Mouse (Mus musculus): Measurements from ENCODE around the gene Fbxl12. TPM values are rescaled to one million over a fixed set of nuclear protein-coding genes. Genes with fewer than 3 reads are reported as not detected.
"Not testable (repeated sequence)": the region's sequence is repeated elsewhere in the genome, so short reads cannot be mapped to it uniquely, and the experiment has no call there.

The Fbxl12 gene
- 15.5 and 17.8 TPM in 2 replicates for polyA plus RNA-seq (2015; fragmentation: Nextera tagmentation; extraction: Ambion mirVana)

DNA sequence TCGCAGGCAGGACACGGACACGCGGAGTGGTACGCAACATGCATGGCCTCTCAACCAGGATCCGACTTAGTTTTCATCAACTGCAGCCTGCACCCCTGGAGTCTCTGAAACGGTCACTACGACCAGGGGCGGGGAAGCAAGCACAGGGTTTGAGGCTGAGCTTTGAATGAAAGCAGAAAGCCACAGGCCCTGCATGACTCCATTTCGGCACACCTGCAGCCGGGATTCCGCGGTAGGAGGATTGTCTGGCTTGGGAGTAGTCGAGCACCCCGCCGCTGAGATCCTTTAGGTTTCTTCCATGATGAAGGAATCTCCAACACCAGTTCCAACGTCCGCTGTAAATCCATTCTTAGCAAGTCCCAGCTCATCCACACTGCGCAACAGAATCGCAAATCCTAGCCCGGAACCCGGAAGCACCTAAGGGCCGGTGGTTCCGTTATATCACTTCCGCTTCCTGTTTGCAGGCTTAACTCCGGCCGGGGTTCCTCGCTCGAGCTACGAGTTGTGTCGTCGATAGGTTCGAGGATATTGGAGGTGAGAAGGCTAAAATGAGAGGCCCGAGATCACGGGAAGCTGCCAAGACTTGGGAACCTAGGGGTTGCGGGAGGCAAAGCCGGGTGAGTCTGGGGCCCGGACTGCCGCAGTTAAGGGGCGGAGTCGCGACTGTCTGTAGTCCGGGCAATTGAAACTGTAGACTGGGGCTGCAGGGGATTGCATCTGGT lies at the start of gene Fbxl12:
Gene Fbxl12 (minus strand): TSS at position 408 of the 722 bp plus-strand sequence.
- H3K4me1 ChIP-seq (ENCODE audit: control insufficient read depth, insufficient read depth, low read length), result peaks cover 16% of the 10 kb centered on the region
- no peaks in the 10 kb centered on the region; the same call in 1 of the 2 replicates for H3K36me3 ChIP-seq (ENCODE audit: control insufficient read depth, insufficient read depth, low read length)
- peak within 1 kb of the TSS; percentile 88 for H3K4me2 ChIP-seq (ENCODE audit: low read depth, low read length)
- H3K4me3 ChIP-seq (replicated peaks; ENCODE audit: low read length), result peak within 1 kb of the TSS; percentile 93
- no peaks in the 10 kb centered on the region for H3K27me3 ChIP-seq (ENCODE audit: control insufficient read depth, insufficient read depth, low read length)
- peak within 1 kb of the TSS; percentile 90 for H3K9ac ChIP-seq (ENCODE audit: low read length)
- H3K9me3 ChIP-seq (replicated peaks; ENCODE audit: control insufficient read depth, low read length), result no peaks in the 10 kb centered on the region
- WGBS, result under 1% methylated on average over 43 of the region's 43 CpGs
- no peak for ATAC-seq (ENCODE audit: insufficient read depth, low FRiP score)
- peak within 1 kb of the TSS; percentile 98 for H3K27ac ChIP-seq (ENCODE audit: low read length)

DNA sequence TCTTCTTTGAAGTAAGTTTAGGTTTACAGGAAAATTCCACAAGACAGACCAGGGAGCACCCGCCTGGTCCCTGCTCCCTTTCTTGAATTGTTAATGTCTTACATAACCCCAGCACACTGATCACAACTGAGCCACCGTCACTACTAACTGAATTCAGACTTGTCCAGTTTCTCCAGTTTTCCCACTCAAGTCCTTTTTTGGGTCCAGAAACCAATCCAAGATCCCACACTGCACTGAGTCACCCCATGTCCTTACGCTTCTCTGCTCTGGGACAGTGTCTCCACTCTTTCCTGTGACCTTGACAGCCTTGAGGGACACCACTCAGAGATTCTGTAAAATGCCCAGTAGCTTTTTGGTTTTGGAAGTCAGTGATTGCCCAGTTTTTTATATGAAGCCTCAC lies 48.3 kb upstream of the Fbxl12 start:
- H3K4me1 ChIP-seq (ENCODE audit: control insufficient read depth, insufficient read depth, low read length), result peaks cover 12% of the 10 kb centered on the region
- ATAC-seq (ENCODE audit: insufficient read depth, low FRiP score), result no peak
- H3K36me3 ChIP-seq (ENCODE audit: control insufficient read depth, insufficient read depth, low read length), result no peaks in the 10 kb centered on the region
- H3K9ac ChIP-seq (ENCODE audit: low read length), result no peak overlapping the region
- H3K4me3 ChIP-seq (replicated peaks; ENCODE audit: low read length), result no peak overlapping the region
- H3K27ac ChIP-seq (ENCODE audit: low read length), result no peak overlapping the region
- WGBS, result 88% methylated on average over 3 of the region's 3 CpGs
- no peak overlapping the region for H3K4me2 ChIP-seq (ENCODE audit: low read depth, low read length)
- no peaks in the 10 kb centered on the region for H3K9me3 ChIP-seq (replicated peaks; ENCODE audit: control insufficient read depth, low read length)
- no peaks in the 10 kb centered on the region; the same call in 1 of the 2 replicates for H3K27me3 ChIP-seq (ENCODE audit: control insufficient read depth, insufficient read depth, low read length)

DNA sequence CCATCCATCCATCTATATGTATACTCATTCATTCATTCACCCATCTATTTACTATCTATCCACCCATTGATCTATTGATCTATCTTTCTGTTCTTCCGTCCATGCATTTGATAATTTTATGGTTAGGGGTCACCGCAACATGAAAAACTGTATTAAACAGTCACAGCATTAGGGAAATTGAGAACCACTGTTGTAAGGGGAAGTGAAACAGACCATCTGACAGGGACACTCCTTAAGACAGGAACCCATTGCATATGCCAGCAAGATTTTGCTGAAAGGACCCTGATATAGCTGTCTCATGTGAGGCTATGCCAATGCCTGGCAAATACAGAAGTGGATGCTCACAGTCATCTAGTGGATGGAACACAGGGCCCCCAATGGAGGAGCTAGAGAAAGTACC lies 45.9 kb upstream of the Fbxl12 start:
- peaks cover 12% of the 10 kb centered on the region for H3K4me1 ChIP-seq (ENCODE audit: control insufficient read depth, insufficient read depth, low read length)
- H3K9me3 ChIP-seq (replicated peaks; ENCODE audit: control insufficient read depth, low read length); H3K9ac ChIP-seq (ENCODE audit: low read length); ATAC-seq (ENCODE audit: insufficient read depth, low FRiP score); H3K27ac ChIP-seq (ENCODE audit: low read length); H3K36me3 ChIP-seq (ENCODE audit: control insufficient read depth, insufficient read depth, low read length); H3K4me3 ChIP-seq (replicated peaks; ENCODE audit: low read length); H3K27me3 ChIP-seq (ENCODE audit: control insufficient read depth, insufficient read depth, low read length); H3K4me2 ChIP-seq (ENCODE audit: low read depth, low read length): not testable (repeated sequence)
- 73% methylated on average over 2 of the region's 2 CpGs for WGBS

DNA sequence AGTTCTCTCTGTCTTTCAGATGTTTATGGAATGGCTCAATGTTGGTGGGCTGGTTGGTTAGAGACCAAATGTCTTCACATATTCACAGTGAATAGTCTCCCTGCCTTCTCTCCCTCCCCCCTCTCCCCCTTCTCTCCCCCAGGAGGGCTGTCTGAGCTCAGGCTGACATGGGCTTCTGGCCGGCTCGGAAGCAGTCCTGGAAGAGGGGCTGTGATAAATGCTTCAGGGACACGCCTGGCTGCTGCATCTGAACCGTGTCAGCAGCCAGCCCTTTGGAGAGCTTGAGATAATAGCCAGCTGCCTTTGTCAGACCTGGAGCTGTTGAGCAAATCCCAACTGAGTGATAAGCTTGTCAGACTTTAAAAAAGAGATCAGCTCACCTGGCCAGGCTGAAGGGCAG lies 45.3 kb upstream of the Fbxl12 start:
- Histone ChIP-seq H3K9ac (ENCODE audit: low read length) (no peak overlapping the region), H3K4me1 (ENCODE audit: control insufficient read depth, insufficient read depth, low read length) (peaks cover 11% of the 10 kb centered on the region), H3K36me3 (ENCODE audit: control insufficient read depth, insufficient read depth, low read length) (no peaks in the 10 kb centered on the region), H3K4me3 (replicated peaks; ENCODE audit: low read length) (no peak overlapping the region), H3K9me3 (replicated peaks; ENCODE audit: control insufficient read depth, low read length) (no peaks in the 10 kb centered on the region), H3K27me3 (ENCODE audit: control insufficient read depth, insufficient read depth, low read length) (no peaks in the 10 kb centered on the region), H3K4me2 (ENCODE audit: low read depth, low read length) (no peak overlapping the region), H3K27ac (ENCODE audit: low read length) (no peak overlapping the region)
- ATAC-seq (ENCODE audit: insufficient read depth, low FRiP score), result peak; percentile 56; the same call in 1 of the 2 replicates
- 3% methylated on average over 4 of the region's 4 CpGs for whole genome bisulfite sequencing

DNA sequence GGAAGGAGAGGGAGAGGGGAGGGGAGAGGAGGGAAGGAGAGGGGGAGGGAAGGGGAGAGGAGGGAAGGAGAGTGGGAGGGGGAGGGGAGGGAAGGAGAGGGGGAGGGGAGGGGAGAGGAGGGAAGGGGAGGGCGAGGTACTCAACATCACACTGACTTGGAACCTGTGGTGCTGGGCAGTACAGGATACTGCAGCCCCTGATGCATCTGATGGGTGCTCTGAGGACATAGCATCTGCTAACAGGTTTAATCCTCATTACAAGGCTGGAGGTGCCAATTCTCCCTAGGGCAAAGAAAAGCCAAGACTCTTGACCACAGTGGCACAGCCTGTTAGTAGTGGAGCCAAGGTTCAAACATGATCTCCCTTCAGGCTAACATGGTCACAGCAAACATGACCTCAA lies 44.8 kb upstream of the Fbxl12 start:
- ATAC-seq (ENCODE audit: insufficient read depth, low FRiP score), result no peak
- no CpG with 5 or more reads among the region's 1 CpGs for WGBS

DNA sequence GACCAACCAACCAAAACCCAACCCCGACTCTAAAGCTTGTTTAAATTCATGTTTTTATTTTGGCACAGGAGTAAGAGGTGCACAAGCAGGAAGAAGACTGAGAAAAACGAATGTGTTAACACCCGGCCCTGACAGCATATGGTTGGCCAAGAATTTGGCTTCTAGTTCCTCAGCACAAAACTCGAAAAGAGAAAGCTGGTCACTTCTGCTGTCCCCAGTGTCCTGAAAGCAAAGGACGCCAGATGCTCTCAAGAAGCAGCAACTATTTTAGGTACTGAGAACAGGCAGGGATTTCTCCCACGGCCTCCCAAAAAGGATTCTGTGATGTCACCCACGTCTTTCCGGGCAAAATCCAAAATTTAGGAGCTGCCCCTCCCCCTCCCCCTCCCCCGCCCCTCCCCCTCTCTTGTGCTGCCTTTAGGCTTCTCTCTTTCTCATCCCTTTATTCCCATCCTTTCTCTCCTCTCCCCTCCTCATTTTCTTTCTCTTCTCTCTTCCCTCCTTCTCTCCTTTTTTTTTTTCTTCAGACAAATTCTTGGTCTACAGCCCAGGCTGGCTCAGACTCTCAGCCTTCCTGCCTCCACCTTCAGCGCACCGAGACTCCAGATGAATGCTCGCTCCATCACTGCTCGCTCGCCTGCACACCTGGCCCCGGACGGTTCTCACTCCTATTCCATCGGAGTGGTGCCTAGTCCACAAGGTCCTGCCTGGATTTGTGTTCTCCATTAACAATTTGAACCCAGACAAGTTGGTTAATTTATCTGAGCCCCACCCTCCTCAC lies 40.7 kb upstream of the Fbxl12 start:
- Histone ChIP-seq H3K27me3 (ENCODE audit: control insufficient read depth, insufficient read depth, low read length) (no peaks in the 10 kb centered on the region), H3K4me3 (replicated peaks; ENCODE audit: low read length) (no peak overlapping the region), H3K4me1 (ENCODE audit: control insufficient read depth, insufficient read depth, low read length) (peaks cover 5% of the 10 kb centered on the region; the same call in 1 of the 2 replicates), H3K36me3 (ENCODE audit: control insufficient read depth, insufficient read depth, low read length) (no peaks in the 10 kb centered on the region), H3K4me2 (ENCODE audit: low read depth, low read length) (no peak overlapping the region), H3K9ac (ENCODE audit: low read length) (no peak overlapping the region), H3K9me3 (replicated peaks; ENCODE audit: control insufficient read depth, low read length) (no peaks in the 10 kb centered on the region), H3K27ac (ENCODE audit: low read length) (no peak overlapping the region)
- 41% methylated on average over 17 of the region's 17 CpGs for WGBS
- no peak for ATAC-seq (ENCODE audit: insufficient read depth, low FRiP score)

More for the DNA sequence above, 44.8 kb upstream of the Fbxl12 start:
- H3K36me3 ChIP-seq (ENCODE audit: control insufficient read depth, insufficient read depth, low read length), result no peaks in the 10 kb centered on the region
- H3K27ac ChIP-seq (ENCODE audit: low read length), result no peak overlapping the region
- H3K4me1 ChIP-seq (ENCODE audit: control insufficient read depth, insufficient read depth, low read length), result peaks cover 6% of the 10 kb centered on the region; the same call in 1 of the 2 replicates
- H3K4me2 ChIP-seq (ENCODE audit: low read depth, low read length), result no peak overlapping the region
- H3K4me3 ChIP-seq (replicated peaks; ENCODE audit: low read length), result no peak overlapping the region
- H3K27me3 ChIP-seq (ENCODE audit: control insufficient read depth, insufficient read depth, low read length), result no peaks in the 10 kb centered on the region
- H3K9ac ChIP-seq (ENCODE audit: low read length), result no peak overlapping the region
- no peaks in the 10 kb centered on the region for H3K9me3 ChIP-seq (replicated peaks; ENCODE audit: control insufficient read depth, low read length)

DNA sequence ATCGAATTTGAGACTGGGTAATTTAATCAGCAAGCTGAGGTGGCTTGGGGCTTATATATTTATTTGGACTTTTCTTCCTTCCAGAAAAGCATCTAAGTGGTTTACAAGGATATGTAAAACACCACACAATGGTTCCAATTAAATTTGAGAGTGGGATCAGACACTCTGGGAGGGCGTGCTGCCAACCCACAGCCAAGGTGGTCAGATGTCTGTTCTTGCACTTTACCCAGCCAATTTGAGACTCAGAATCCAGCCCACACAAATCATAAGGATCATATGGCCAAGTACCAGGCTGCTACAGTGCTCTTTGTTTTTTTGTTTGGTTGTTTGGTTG lies 37.8 kb upstream of the Fbxl12 start:
- 73% methylated on average over 2 of the region's 2 CpGs for WGBS
- Histone ChIP-seq H3K9ac (ENCODE audit: low read length) (no peak overlapping the region), H3K4me2 (ENCODE audit: low read depth, low read length) (no peak overlapping the region), H3K4me1 (ENCODE audit: control insufficient read depth, insufficient read depth, low read length) (no peaks in the 10 kb centered on the region), H3K9me3 (replicated peaks; ENCODE audit: control insufficient read depth, low read length) (no peaks in the 10 kb centered on the region), H3K27me3 (ENCODE audit: control insufficient read depth, insufficient read depth, low read length) (no peaks in the 10 kb centered on the region), H3K36me3 (ENCODE audit: control insufficient read depth, insufficient read depth, low read length) (no peaks in the 10 kb centered on the region), H3K4me3 (replicated peaks; ENCODE audit: low read length) (no peak overlapping the region), H3K27ac (ENCODE audit: low read length) (no peak overlapping the region)
- no peak for ATAC-seq (ENCODE audit: insufficient read depth, low FRiP score)

DNA sequence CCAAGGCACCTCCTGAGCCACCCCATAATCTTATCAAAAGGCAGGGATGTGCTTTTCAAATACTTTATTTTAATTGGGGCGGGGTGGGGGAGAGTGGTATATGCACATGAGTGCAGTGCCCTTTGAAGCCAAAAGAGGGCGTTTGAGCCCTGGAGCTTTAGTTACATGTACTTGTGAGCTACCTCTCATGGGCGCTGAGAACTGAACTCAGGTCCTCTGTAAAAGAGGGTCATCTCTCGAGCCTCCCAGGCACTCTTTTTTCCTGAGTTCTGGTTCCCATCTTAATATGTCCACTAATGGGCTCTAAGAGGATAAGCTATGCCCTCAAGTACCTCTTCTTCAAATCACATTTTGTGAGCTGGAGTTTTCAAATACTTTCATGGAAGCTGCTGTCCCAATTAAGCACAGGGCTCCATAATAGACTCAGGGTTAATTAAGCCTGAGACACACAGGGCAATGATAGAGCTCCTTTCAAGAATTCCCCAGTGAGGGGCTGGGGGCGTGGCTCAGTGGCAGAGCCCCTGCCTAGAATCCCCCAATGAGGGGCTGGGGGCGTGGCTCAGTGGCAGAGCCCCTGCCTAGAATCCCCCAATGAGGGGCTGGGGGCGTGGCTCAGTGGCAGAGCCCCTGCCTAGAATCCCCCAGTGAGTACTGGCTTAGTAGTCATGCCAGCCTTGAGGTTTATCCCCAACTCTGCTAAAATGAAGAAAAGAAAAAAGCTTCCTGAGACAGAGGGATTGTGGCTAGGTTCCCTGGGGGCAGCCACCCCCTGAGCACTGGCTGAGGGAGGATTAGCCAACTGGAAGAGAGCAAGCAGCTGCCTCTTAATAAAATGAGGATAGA lies 37.2 kb upstream of the Fbxl12 start:
- no peak overlapping the region for H3K4me3 ChIP-seq (replicated peaks; ENCODE audit: low read length)
- H3K27ac ChIP-seq (ENCODE audit: low read length), result no peak overlapping the region
- H3K4me1 ChIP-seq (ENCODE audit: control insufficient read depth, insufficient read depth, low read length), result no peaks in the 10 kb centered on the region
- no peak overlapping the region for H3K4me2 ChIP-seq (ENCODE audit: low read depth, low read length)
- H3K9me3 ChIP-seq (replicated peaks; ENCODE audit: control insufficient read depth, low read length), result no peaks in the 10 kb centered on the region
- no peaks in the 10 kb centered on the region for H3K36me3 ChIP-seq (ENCODE audit: control insufficient read depth, insufficient read depth, low read length)
- 48% methylated on average over 6 of the region's 7 CpGs for WGBS
- H3K9ac ChIP-seq (ENCODE audit: low read length), result no peak overlapping the region
- ATAC-seq (ENCODE audit: insufficient read depth, low FRiP score), result no peak
- H3K27me3 ChIP-seq (ENCODE audit: control insufficient read depth, insufficient read depth, low read length), result no peaks in the 10 kb centered on the region

Data from stomach, embryonic 16.5 days (tissue).